Mouse (Mus musculus) liver, postnatal 0 days (tissue): ENCODE measurements at regions not wholly inside any gene's neighbourhood (a gene's known extent, or its start where the extent isn't known, plus 50 kb on each side); places are given as distances from the start of the nearest gene placed in this dataset.

Experiments
- ATAC-seq: fragments of 200-750 bp; cut with Nextera tagmentation; 2 replicates; pipeline ENCODE4 v1.8.0; 2017; ENCODE audit warnings: mild to moderate bottlenecking, moderate library complexity
- DNase-seq: peaks from one replicate; pipeline ENCODE4 v3.0.0-alpha.2; 2016
- H3K27ac ChIP-seq: fragments of 300-500 bp; sonication (generic); 2 replicates; pipeline ENCODE4 v1.5.1; 2014; ENCODE audit warnings: antibody characterized with exemption, moderate library complexity, mild to moderate bottlenecking, low read depth
- H3K27me3 ChIP-seq: fragments of 300-500 bp; sonication (generic); 2 replicates; pipeline ENCODE4 v1.6.1; 2014; ENCODE audit warnings: low read length, control low read depth, mixed read lengths; ENCODE audit not compliant: insufficient read depth
- H3K36me3 ChIP-seq: fragments of 300-500 bp; sonication (generic); replicated peaks from 2 replicates; pipeline ENCODE4 v1.6.1; 2014; ENCODE audit warnings: mild to moderate bottlenecking, control low read depth, low read length, moderate library complexity, mixed read lengths; ENCODE audit not compliant: insufficient read depth
- H3K4me1 ChIP-seq: fragments of 300-500 bp; sonication (generic); 2 replicates; pipeline ENCODE4 v1.6.1; 2014; ENCODE audit warnings: antibody characterized with exemption, mild to moderate bottlenecking, control low read depth; ENCODE audit not compliant: insufficient read depth
- H3K4me2 ChIP-seq: fragments of 300-500 bp; sonication (generic); 2 replicates; pipeline ENCODE4 v1.6.1; 2014; ENCODE audit warnings: low read depth, mild to moderate bottlenecking, low read length, moderate library complexity, mixed read lengths
- H3K4me3 ChIP-seq: fragments of 300-500 bp; sonication (generic); 2 replicates; pipeline ENCODE4 v1.5.1; 2014; ENCODE audit warnings: low read depth, low read length
- H3K9ac ChIP-seq: fragments of 300-500 bp; sonication (generic); replicated peaks from 2 replicates; pipeline ENCODE4 v1.6.1; 2014; ENCODE audit warnings: mild to moderate bottlenecking, moderate library complexity
- H3K9me3 ChIP-seq: fragments of 300-500 bp; sonication (generic); 2 replicates; pipeline ENCODE4 v1.6.1; 2016; ENCODE audit warnings: mild to moderate bottlenecking, control low read depth, low read length, mixed read lengths
- CTCF ChIP-seq: sonication (generic); IDR thresholded peaks from 2 replicates; pipeline ENCODE4 v1.5.1; 2016; ENCODE audit warnings: antibody characterized with exemption, low read depth
- EP300 ChIP-seq: IDR thresholded peaks from 2 replicates; pipeline ENCODE4 v1.6.1; 2016; ENCODE audit warnings: antibody characterized with exemption, low read depth, mild to moderate bottlenecking
- WGBS: fragments of 180-500 bp; shearing (Covaris S2); extraction: QIAGEN DNeasy Blood & Tissue Kit; methylation state at CpG from one replicate; pipeline ENCODE4 v1.1.7; 2014; ENCODE audit not compliant: insufficient replicate concordance; 5-methylcytosine and 5-hydroxymethylcytosine counted together

GRCm38 (mm10) chr3:58169786-58170185 is 244.7 kb upstream of the Tsc22d2 start:
- no peak overlapping the region for H3K27ac ChIP-seq
- WGBS = 81% methylated on average over 6 of the region's 6 CpGs
- TF ChIP-seq EP300 (no peak), CTCF (no peak)
- no peak for ATAC-seq
- no peaks in the 10 kb centered on the region for H3K9me3 ChIP-seq
- no peak overlapping the region for H3K4me2 ChIP-seq
- H3K36me3 ChIP-seq = no peaks in the 10 kb centered on the region
- no peaks in the 10 kb centered on the region for H3K27me3 ChIP-seq
- H3K4me1 ChIP-seq = no peaks in the 10 kb centered on the region
- H3K9ac ChIP-seq = no peak overlapping the region
- no peak overlapping the region for H3K4me3 ChIP-seq
- DNase-seq = no peak

DNA sequence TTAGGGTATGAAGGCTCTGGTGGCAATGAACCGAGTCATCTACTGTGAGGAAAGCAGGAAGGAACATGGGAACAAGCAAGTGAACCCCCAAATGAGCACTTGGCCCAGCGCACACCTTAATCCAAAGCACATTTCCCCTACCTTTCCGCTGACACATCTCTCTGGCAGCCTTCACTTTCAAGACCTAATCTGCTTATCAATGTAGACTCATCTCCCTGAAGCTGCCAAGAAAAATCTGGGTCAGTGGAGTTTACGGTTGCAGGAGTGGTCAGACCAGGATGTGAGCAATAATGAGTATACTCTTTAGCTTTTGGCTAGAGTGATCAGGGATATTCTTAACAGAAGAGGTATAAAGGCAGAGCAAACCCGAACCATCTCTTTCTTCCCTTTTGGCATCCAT is 242.4 kb upstream of the Tsc22d2 start:
- Histone ChIP-seq H3K4me3 (no peak overlapping the region), H3K4me2 (no peak overlapping the region), H3K9ac (no peak overlapping the region), H3K4me1 (no peaks in the 10 kb centered on the region), H3K36me3 (no peaks in the 10 kb centered on the region), H3K27me3 (no peaks in the 10 kb centered on the region), H3K9me3 (no peaks in the 10 kb centered on the region), H3K27ac (no peak overlapping the region)
- ATAC-seq (no peak), DNase-seq (no peak)
- WGBS = 71% methylated on average over 5 of the region's 5 CpGs
- TF ChIP-seq EP300 = no peak
- no peak for TF ChIP-seq CTCF

DNA sequence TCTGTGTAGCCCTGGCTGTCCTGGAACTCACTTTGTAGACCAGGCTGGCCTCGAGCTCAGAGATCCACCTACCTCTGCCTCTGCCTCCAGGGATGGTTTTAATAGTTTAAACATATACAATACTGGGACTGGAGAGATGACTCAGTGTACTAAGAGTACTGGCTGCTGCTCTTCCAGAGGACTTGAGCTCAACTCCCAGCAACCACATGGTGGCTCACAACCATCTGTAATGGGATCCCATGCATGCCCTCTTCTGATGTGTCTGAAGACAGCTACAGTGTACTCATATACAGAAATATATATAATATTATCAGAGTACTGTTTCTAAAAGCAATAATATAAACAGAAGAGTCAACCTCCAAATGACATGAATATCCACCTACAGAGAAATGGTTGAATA is 240.7 kb upstream of the Tsc22d2 start:
- TF ChIP-seq CTCF (no peak), EP300 (no peak)
- DNase-seq = no peak
- Histone ChIP-seq H3K4me3 (no peak overlapping the region), H3K4me1 (no peaks in the 10 kb centered on the region), H3K9ac (no peak overlapping the region), H3K27ac (no peak overlapping the region), H3K4me2 (no peak overlapping the region), H3K27me3 (no peaks in the 10 kb centered on the region), H3K36me3 (no peaks in the 10 kb centered on the region), H3K9me3 (no peaks in the 10 kb centered on the region)
- no peak for ATAC-seq
- WGBS = 59% methylated on average over 1 of the region's 1 CpGs

DNA sequence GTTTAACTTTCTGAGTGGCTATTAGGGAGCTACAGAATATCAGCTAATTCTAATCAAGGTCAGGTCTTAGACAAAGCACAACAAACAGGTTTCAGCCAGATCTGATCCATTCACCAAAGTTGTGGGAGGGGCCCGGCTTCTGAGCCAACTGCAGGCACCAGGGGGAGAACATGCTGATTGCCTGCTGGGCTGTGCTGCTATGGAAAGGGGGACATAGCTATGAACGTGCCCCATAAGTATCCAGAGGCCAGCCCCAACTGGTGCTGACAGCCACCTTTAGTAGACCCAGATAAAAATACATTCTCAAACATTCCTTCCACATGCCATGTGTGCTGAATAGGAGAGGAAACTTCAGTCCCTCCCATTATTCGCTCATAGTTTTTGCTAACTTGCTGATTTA is 232.8 kb upstream of the Tsc22d2 start:
- no peak for ATAC-seq

DNA sequence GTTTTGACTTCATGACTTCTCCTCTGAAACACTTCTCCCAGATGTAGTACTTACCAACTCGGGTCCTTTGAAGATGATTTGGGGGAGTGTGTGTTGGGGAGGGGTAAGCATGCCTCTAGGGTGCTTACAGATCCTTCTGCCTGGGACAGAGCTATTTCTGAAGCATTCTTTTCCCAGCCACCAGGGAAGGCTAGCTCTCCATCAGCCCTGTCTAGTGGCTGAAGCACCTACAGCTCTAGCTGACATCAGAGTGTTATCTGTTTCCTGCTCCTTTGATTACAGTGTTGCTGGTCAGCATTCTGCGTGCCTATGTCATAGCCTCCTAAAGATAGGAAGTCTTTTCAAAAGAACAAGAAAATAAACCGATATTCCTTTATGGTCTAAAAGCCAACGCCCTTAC is 232.2 kb upstream of the Tsc22d2 start:
- Histone ChIP-seq H3K4me2 (no peak overlapping the region), H3K4me1 (no peaks in the 10 kb centered on the region), H3K9ac (no peak overlapping the region), H3K27me3 (no peaks in the 10 kb centered on the region), H3K4me3 (no peak overlapping the region), H3K9me3 (no peaks in the 10 kb centered on the region), H3K36me3 (no peaks in the 10 kb centered on the region), H3K27ac (no peak overlapping the region)
- no peak for DNase-seq
- 52% methylated on average over 4 of the region's 4 CpGs for WGBS
- no peak for ATAC-seq
- no peak for TF ChIP-seq EP300
- TF ChIP-seq CTCF = no peak

More for the DNA sequence above, 232.8 kb upstream of the Tsc22d2 start:
- no peaks in the 10 kb centered on the region for H3K36me3 ChIP-seq
- no peak for DNase-seq
- WGBS = 48% methylated on average over 3 of the region's 3 CpGs
- H3K4me1 ChIP-seq = no peaks in the 10 kb centered on the region
- no peak overlapping the region for H3K4me3 ChIP-seq
- no peak overlapping the region for H3K27ac ChIP-seq
- no peaks in the 10 kb centered on the region for H3K27me3 ChIP-seq
- no peaks in the 10 kb centered on the region for H3K9me3 ChIP-seq
- no peak for TF ChIP-seq CTCF
- TF ChIP-seq EP300 = no peak
- H3K9ac ChIP-seq = no peak overlapping the region
- H3K4me2 ChIP-seq = no peak overlapping the region

DNA sequence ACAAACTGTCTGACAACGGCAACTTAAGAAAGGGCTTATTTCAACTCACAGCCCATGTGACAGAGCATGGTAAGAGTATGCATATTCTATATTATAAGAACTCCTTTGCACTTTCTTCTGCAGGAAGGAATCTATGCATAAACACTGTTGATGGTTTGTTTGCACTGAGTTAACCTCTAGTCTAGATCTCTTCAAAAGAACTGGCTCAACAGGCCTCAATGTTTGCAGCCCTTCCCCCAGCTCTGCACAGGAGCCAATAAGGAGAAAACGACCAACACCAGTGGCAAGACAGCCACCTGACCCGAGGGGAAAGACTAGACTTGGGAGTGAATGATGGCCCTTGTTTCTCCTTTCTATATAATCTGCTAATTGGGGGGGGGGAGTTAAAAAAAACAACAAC is 231.2 kb upstream of the Tsc22d2 start:
- no peaks in the 10 kb centered on the region for H3K36me3 ChIP-seq
- H3K9me3 ChIP-seq = no peaks in the 10 kb centered on the region
- no peak overlapping the region for H3K9ac ChIP-seq
- no peaks in the 10 kb centered on the region for H3K27me3 ChIP-seq
- H3K4me2 ChIP-seq = no peak overlapping the region
- ATAC-seq = no peak
- no peak for DNase-seq
- TF ChIP-seq CTCF = no peak
- TF ChIP-seq EP300 = no peak
- WGBS = 34% methylated on average over 3 of the region's 3 CpGs
- no peaks in the 10 kb centered on the region for H3K4me1 ChIP-seq
- H3K4me3 ChIP-seq = no peak overlapping the region
- H3K27ac ChIP-seq = no peak overlapping the region

GRCm38 (mm10) chr3:58200462-58200861 is 214.1 kb upstream of the Tsc22d2 start:
- 83% methylated on average over 6 of the region's 6 CpGs for WGBS
- no peak overlapping the region for H3K27ac ChIP-seq
- H3K36me3 ChIP-seq = no peaks in the 10 kb centered on the region
- H3K4me2 ChIP-seq = no peak overlapping the region
- DNase-seq (no peak), ATAC-seq (no peak)
- H3K4me3 ChIP-seq = no peak overlapping the region
- H3K4me1 ChIP-seq = no peaks in the 10 kb centered on the region
- no peak overlapping the region for H3K9ac ChIP-seq
- TF ChIP-seq EP300 = no peak
- H3K9me3 ChIP-seq = no peaks in the 10 kb centered on the region
- H3K27me3 ChIP-seq = no peaks in the 10 kb centered on the region
